In the genomic region with DNA sequence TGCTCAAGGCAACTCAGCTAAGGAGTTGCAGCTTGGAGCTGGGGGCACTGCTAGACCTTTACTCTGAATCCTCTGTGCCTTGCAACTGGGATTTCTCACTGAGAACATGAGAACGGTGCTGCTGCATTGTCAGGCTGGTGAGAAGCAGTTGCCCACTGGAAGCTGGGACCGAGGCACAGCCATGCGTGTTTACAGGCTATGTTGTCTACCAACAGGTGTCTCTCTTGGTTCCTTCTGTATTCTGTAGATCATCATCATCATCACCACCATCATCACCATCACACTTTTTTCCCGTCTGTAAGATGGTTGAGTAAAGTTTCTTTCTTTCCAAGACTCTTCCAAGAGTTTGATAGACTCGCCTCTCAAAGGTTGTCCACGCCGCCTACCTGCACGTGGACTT, we compare ENCODE assay signal across 7 mouse cellular contexts. TPM values are rescaled to one million over a fixed set of nuclear protein-coding genes. Genes with fewer than 3 reads are reported as not detected.
DNase-seq lines count a peak whose midpoint lies in the region; ATAC-seq and TF ChIP-seq lines count a peak whose summit lies in the region.

A gene (plus strand): TSS at position 301 of the 400 bp plus-strand sequence.

- ATAC-seq in forebrain, embryonic 12.5 days (ENCODE audit: low FRiP score), result no peak
- no peak for ATAC-seq in liver, embryonic 12.5 days
- no peak for ATAC-seq in stomach, postnatal 0 days (ENCODE audit: low FRiP score, low TSS enrichment)

- no peak within 1 kb of the TSS for H3K27ac ChIP-seq in thymus, adult 2 months (ENCODE audit: control insufficient read depth, insufficient read depth, low read length)
- no peak within 1 kb of the TSS for H3K27ac ChIP-seq in forebrain, embryonic 12.5 days
- no peak within 1 kb of the TSS for H3K27ac ChIP-seq in hindbrain, embryonic 10.5 days
- no peak within 1 kb of the TSS for H3K27ac ChIP-seq in liver, embryonic 12.5 days
- no peak within 1 kb of the TSS for H3K27ac ChIP-seq in stomach, postnatal 0 days (replicated peaks)

- WGBS in thymus, adult 2 months, result 97% methylated on average over 8 of the region's 8 CpGs
- 96% methylated on average over 8 of the region's 8 CpGs for WGBS in forebrain, embryonic 12.5 days
- 93% methylated on average over 8 of the region's 8 CpGs for WGBS in hindbrain, embryonic 10.5 days
- 83% methylated on average over 8 of the region's 8 CpGs for WGBS in liver, embryonic 12.5 days (ENCODE audit: insufficient replicate concordance)
- 92% methylated on average over 8 of the region's 8 CpGs for WGBS in stomach, postnatal 0 days

- no peaks in the 10 kb centered on the region for H3K27me3 ChIP-seq in thymus, adult 2 months (ENCODE audit: control insufficient read depth, insufficient read depth, low read length)
- no peaks in the 10 kb centered on the region for H3K27me3 ChIP-seq in forebrain, embryonic 12.5 days
- no peaks in the 10 kb centered on the region for H3K27me3 ChIP-seq in hindbrain, embryonic 10.5 days (ENCODE audit: insufficient read depth, poor library complexity, severe bottlenecking)
- no peaks in the 10 kb centered on the region for H3K27me3 ChIP-seq in liver, embryonic 12.5 days (replicated peaks)
- no peaks in the 10 kb centered on the region for H3K27me3 ChIP-seq in stomach, postnatal 0 days (ENCODE audit: control insufficient read depth, insufficient read depth, low read length)

- no peak for DNase-seq in thymus, adult 2 months
- DNase-seq in thymus, postnatal 14 days, result no peak
- no peak for DNase-seq in hindbrain, embryonic 10.5 days (ENCODE audit: low spot score)
- no peak for DNase-seq in stomach, postnatal 0 days (ENCODE audit: low spot score)
- DNase-seq in right cerebral cortex, postnatal 4 days, result no peak

- H3K4me3 ChIP-seq in thymus, adult 2 months (ENCODE audit: control insufficient read depth, insufficient read depth, low read length), result no peak within 1 kb of the TSS
- no peak within 1 kb of the TSS for H3K4me3 ChIP-seq in forebrain, embryonic 12.5 days (replicated peaks)
- no peak within 1 kb of the TSS for H3K4me3 ChIP-seq in hindbrain, embryonic 10.5 days
- no peak within 1 kb of the TSS for H3K4me3 ChIP-seq in liver, embryonic 12.5 days
- H3K4me3 ChIP-seq in stomach, postnatal 0 days (ENCODE audit: low read depth, low read length), result no peak within 1 kb of the TSS

- TF ChIP-seq CTCF in thymus, adult 2 months (IDR thresholded peaks at IDR 0.05; ENCODE audit: borderline replicate concordance, control insufficient read depth, extremely low read depth, insufficient read depth, low read length, poor library complexity), result no peak
- TF ChIP-seq CTCF in stomach, postnatal 0 days (IDR thresholded peaks at IDR 0.05; ENCODE audit: low read depth), result no peak

- TF ChIP-seq EP300 in stomach, postnatal 0 days (optimal IDR thresholded peaks at IDR 0.05), result no peak

- no peak for TF ChIP-seq POLR2A in thymus, adult 2 months (IDR thresholded peaks at IDR 0.05; ENCODE audit: control insufficient read depth, extremely low read depth, insufficient read depth, low read length, poor library complexity)

- H3K4me2 ChIP-seq in forebrain, embryonic 12.5 days, result no peak within 1 kb of the TSS
- no peak within 1 kb of the TSS for H3K4me2 ChIP-seq in liver, embryonic 12.5 days
- H3K4me2 ChIP-seq in stomach, postnatal 0 days (replicated peaks; ENCODE audit: low read depth), result no peak within 1 kb of the TSS

- H3K9ac ChIP-seq in forebrain, embryonic 12.5 days, result no peak within 1 kb of the TSS
- no peak within 1 kb of the TSS for H3K9ac ChIP-seq in liver, embryonic 12.5 days
- no peak within 1 kb of the TSS for H3K9ac ChIP-seq in stomach, postnatal 0 days (ENCODE audit: low read length)

- H3K9me3 ChIP-seq in forebrain, embryonic 12.5 days, result no peaks in the 10 kb centered on the region
- H3K9me3 ChIP-seq in hindbrain, embryonic 10.5 days, result no peaks in the 10 kb centered on the region
- no peaks in the 10 kb centered on the region for H3K9me3 ChIP-seq in liver, embryonic 12.5 days (replicated peaks)
- H3K9me3 ChIP-seq in stomach, postnatal 0 days (ENCODE audit: control insufficient read depth, low read length), result no peaks in the 10 kb centered on the region

- H3K4me1 ChIP-seq in thymus, adult 2 months (replicated peaks; ENCODE audit: control insufficient read depth, insufficient read depth, low read length), result no peaks in the 10 kb centered on the region
- 0 out of 2 replicates have a peak, but pooled peaks cover 2% of the 10 kb centered on the region for H3K4me1 ChIP-seq in forebrain, embryonic 12.5 days
- H3K4me1 ChIP-seq in hindbrain, embryonic 10.5 days (replicated peaks), result peaks cover 10% of the 10 kb centered on the region
- H3K4me1 ChIP-seq in liver, embryonic 12.5 days, result peaks cover 13% of the 10 kb centered on the region
- no peaks in the 10 kb centered on the region for H3K4me1 ChIP-seq in stomach, postnatal 0 days (replicated peaks; ENCODE audit: control insufficient read depth, insufficient read depth)

- H3K36me3 ChIP-seq in thymus, adult 2 months (ENCODE audit: control insufficient read depth, insufficient read depth, low read length), result no peaks in the 10 kb centered on the region
- H3K36me3 ChIP-seq in forebrain, embryonic 12.5 days (replicated peaks), result no peaks in the 10 kb centered on the region
- no peaks in the 10 kb centered on the region for H3K36me3 ChIP-seq in hindbrain, embryonic 10.5 days
- H3K36me3 ChIP-seq in liver, embryonic 12.5 days, result no peaks in the 10 kb centered on the region
- no peaks in the 10 kb centered on the region for H3K36me3 ChIP-seq in stomach, postnatal 0 days (ENCODE audit: control insufficient read depth, insufficient read depth, low read length)

RNA-seq across cellular contexts. Expression of the gene that starts here (rescaled TPM):
- polyA plus RNA-seq in thymus, adult 2 months (2012; rRNA removed), result 58.6 and 68.1 TPM in 2 replicates
- polyA plus RNA-seq in forebrain, embryonic 12.5 days (2016; fragmentation: Nextera tagmentation; extraction: Ambion mirVana), result 247 and 249 TPM in 2 replicates
- 242 and 269 TPM in 2 replicates for polyA plus RNA-seq in hindbrain, embryonic 10.5 days (2016; fragmentation: Nextera tagmentation; extraction: Ambion mirVana)
- polyA plus RNA-seq in liver, embryonic 12.5 days (2016; fragmentation: Nextera tagmentation; extraction: Ambion mirVana), result 70.3 and 71.0 TPM in 2 replicates
- polyA plus RNA-seq in stomach, postnatal 0 days (2015; fragmentation: Nextera tagmentation; extraction: Ambion mirVana), result 138 and 144 TPM in 2 replicates
